Mouse (Mus musculus): ENCODE results near the gene Mboat1. TPM values are rescaled to one million over a fixed set of nuclear protein-coding genes. Genes with fewer than 3 reads are reported as not detected.
A peak's percentile ranks its signal among the peaks of the same experiment; 100 is the strongest.

Gene Mboat1
- 1 to 10 TPM; 4.4 to 5.5 TPM for total RNA-seq (2021)
- long read RNA-seq, experiment 1, transcript Mboat1-201 (13 exons, 2,905 nt), result major isoform, 5 of 5 reads
- long read RNA-seq, experiment 1, partial matches to known transcripts, result 0 of 5 reads
- long read RNA-seq, experiment 1, other reads (novel, unspliced or antisense), result 0 of 5 reads
- long read RNA-seq, experiment 2, transcript Mboat1-201 (13 exons, 2,905 nt), result major isoform, 7 of 9 reads
- long read RNA-seq, experiment 2, partial matches to known transcripts, result 0 of 9 reads
- long read RNA-seq, experiment 2, other reads (novel, unspliced or antisense), result 2 of 9 reads

DNA sequence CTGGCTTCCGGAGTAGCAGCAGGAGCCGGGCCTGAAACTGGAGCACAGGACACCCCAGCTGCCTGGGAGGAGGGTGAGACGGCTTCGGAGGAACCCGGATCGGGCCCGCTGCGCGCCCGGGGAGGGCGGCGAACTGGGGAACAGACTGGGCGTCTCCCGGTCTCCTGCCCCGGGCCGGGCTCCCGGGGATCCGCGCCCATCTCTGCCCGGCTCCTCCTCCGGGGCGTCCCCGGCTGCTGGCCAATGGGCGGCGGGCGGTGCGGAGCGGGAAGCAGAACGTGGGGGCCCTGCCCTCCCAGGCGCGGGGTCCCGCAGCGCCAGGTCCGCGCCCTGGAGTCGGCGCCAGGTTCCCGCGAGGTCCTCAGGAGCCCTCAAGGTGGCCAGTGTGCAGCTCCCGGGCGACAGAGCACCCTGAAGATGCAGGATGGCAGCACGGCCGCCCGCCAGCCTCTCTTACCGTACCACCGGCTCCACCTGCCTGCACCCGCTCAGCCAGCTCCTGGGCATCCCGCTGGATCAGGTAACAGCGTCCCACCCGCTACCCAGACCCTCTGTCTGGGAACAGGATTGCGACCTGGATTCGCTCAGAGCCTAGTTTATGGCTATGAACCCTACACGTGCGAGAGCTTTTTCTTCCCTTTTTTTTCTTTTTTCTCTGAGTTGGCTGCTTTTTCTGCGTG, at the start of gene Mboat1:
Gene Mboat1, plus strand, starts transcription at position 247 of the 680 bp plus-strand sequence.
- DNase-seq, result peak; percentile 90

DNA sequence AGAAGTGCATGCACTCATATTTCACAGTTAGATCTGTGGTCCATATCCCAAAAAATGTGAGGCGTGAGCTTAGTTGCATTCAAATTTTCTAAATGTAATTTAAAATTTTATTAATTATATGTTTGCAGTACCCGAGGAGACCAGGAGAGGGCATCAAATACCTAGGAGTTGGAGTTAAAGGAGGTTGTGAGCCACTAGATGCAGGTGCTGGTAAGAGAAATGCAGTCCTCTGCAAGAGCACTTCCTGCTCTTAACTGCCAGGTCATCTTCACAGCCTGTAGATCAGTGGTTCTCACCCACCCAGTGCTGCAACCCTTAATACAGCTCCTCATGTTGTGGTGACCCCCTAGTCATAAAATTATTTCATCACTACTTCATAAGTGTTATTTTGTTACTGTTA, 43.2 kb upstream of the Mboat1 start:
- peak; percentile 18 for DNase-seq

DNA sequence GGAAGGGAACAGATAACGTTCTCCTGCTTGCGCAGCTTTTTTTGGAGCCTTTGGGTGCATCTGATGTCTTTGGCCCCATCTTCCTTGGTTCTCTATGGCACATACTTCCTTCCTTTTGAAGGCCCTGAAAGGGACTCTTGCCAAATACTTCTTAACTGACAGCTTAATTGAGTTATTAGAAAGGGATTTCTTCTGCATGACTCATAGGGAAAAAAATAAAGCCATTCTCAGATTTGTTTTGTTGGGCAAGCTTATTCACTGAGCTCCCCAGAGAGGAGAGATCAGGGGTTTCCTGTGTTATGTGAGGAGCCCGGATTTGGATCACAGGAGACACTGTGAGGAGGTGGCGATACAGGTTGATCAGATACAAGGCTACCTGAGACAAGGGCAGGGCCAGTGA, 40.4 kb upstream of the Mboat1 start:
- no peak for DNase-seq

DNA sequence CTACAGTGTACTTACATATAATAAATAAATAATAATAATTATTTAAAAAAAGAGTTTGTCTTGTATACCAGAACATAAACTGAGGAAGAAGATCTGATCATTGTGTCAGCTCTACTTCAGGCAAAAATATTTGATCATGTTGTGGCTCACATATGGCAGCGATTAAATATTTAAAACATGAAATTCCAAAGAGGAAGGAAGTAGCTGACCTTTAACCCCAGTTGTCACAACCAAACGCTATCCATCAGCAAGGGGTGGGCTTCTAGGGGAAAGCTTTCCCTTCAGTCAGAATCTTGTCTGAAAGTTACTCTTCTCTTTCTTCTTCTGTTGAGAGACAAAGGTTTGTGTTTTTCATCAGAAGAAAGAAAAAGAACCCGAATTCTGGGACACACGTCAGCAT, 39.8 kb upstream of the Mboat1 start:
- DNase-seq, result no peak

DNA sequence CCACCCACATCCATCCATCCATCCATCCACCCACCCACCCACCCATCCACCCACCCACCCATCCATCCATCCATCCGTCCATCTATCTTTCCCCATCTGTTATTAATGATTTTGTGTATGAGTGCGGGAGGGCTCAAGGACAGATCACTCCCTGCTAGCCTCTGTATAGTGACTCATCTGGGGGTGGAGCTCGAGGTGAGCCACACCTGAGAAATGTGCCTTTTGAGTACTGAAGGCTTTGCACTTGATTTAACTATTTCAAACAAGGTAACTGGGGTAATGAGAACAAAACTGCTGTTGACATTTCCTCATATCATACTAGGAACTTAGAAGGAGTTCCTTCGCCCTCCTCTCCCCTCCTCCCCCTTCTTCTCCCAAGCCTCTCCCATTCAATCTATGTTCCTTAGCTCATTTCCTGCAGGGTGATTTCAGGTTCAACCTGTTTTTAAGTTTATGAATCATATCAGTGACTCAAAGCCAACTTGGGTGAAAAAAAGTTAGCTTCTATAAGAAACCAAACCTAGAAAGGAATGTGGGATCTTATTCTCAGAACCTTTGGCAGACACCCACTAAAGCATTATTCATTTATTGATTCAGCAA, 27.2 kb upstream of the Mboat1 start:
- DNase-seq, result no peak

DNA sequence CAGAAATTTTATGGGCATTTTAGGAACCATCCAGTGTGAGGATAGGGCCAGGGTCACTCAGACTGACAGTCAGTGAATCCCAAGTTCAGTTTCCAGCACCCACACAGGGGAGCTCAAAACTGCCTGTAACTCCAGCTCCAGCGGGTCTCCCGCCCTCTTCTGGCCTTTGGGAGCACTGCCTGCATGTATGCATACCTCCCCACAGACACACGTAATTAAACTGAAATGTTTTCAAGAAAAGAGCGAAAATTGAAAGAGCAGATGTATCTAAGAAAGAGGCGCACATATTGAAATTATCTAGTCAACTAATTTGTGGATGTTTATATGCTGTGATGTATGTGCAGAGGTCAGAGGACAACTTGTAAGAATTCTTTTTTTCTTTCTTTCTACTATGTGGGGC, 20.5 kb upstream of the Mboat1 start:
- DNase-seq, result no peak

DNA sequence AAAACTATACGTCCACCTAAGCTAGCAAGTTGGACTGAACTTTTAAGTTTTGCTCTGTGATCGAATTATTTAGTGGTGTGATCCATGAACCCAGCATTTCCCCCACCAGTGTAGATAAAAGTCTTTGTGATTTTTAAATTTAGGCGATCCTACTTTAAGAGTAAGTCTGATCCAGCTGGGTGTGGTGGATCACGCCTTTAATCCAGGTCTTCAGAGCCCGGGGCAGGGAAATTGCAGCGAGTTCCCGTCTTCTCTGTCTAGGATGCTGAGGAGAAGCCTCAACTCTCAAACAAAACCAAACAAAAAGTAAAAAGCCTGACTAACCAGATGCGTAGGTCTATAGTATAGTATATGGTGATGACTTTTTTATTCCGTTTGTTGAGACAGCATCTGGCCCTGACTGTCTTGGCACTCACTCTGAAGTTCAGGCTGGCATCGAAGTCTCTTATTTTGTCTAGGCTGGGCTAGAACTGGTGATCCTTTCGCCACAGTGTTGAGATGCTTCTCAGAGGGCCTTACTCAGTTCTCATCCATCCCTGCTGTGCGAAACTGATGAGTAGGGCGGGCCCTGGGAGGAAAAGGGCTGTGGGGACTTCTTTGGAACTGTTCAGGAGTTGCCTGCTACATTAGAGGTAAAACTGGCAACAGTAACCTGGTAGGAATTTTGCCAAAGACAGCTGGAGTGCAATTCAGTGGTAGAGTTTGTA, 787 bp downstream of the Mboat1 start:
- no peak for DNase-seq

DNA sequence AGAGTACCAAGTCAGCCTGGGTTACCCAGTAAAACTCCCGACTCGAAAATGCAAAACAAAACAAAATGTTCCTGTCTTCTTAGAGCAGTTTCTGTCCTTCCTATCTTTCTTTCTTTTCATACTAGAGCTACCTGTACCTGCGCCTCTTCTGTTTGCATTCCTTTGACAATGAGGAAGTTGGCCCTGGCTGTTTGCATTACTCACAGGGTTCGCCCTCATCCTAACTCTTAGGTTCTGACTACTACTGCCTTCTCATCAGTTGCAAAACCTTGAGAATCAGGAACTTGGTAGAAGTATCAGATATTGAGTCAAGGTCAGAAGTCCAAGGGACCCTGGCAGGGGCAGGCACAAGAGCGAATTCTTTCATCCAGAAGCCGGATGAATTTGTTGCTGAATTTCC, 1.7 kb downstream of the Mboat1 start:
- no peak for DNase-seq

DNA sequence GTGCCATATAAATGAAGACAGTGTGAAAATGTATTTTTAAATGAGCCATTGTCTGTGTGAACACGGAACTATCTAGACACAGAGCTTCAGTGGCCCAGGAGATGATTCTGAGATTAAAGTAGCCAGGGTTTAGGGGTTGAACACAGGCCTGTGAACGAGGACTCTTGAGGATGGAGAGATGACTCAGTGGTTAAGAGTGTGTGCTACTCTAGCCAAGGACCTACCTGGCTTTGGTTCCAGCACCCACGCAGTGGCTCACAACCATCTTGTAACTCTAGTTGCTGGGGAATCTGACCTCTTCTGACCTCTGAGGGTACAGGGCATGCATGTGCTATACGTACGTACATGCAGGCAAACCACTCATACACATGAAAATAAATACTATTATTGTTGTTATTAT, 3.9 kb downstream of the Mboat1 start:
- DNase-seq, result no peak

DNA sequence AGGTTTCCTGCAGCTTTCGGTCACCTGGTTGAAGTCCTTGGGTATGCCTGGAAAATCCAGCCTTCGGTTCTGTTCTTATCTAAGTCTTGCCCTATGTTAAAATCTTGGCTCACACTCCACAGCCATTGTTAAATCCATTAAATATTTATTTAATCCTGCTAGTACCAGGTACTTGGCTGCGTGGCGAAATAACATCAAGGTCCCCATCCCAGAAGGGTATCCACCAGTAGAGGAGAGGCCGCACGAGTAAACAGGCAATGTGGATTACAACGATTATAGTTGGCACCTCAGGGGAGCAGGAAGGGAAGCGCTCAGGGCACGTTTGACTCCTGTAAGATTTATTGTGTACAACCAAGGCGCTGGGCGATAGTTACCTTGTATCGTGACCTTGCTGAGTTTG, 4.4 kb downstream of the Mboat1 start:
- no peak for DNase-seq

DNA sequence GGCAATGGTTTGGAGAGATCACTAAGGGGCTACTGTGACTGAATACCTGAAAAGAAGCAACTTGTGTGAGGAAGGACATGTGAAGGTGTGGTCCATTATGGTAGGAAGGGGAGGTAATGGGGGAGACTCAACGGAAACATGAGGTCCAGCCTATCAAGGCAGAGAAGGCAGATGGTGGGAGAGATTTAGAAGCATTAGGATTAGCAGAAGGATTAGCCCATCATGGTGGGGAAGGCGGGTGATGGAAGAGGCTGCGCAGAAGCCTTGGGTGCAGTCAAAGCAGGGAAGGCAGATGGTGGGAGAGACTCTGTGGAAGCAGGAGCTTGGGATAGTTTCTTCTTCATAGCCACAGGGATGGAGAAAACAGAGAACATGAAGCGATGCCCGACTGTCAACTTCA, 5.7 kb downstream of the Mboat1 start:
- no peak for DNase-seq

DNA sequence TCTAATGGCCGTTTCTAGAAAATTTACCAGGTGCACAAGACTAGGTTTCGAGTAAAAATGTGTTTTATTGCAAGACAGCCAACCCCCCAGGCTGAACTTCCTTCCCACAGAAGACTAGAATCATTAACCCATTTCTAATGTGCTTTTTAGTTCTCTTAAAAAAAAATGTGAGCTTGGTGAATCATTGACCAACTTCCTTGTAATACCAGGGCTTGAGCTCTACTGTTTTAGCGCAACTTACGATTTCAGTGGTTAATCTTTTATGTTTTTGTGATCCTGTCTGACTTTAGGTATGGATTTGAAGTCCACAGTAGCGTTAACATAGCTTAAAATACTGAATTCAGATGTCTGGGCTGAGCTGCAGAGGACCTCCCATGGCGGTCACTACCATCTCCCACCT, 10.2 kb downstream of the Mboat1 start:
- no peak for DNase-seq

DNA sequence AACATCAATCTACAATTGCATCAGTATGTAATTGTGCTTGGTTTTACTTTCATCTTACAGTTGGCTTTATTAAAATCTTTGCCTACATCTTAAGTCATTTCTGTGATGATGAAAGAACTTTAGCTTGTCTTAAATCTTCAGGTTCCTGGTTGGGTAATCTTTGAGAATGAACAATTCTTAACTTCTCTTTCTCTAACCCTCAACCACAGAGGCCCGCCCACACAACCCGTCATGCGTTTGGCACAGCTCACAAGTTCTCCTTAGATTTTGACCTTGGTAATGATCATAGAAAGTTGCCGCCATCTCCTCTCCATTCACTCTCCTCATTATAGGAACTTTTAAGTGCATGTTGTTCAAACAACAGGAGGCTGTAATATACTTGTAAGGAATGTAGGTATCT, 18.0 kb downstream of the Mboat1 start:
- peak; percentile 36 for DNase-seq

DNA sequence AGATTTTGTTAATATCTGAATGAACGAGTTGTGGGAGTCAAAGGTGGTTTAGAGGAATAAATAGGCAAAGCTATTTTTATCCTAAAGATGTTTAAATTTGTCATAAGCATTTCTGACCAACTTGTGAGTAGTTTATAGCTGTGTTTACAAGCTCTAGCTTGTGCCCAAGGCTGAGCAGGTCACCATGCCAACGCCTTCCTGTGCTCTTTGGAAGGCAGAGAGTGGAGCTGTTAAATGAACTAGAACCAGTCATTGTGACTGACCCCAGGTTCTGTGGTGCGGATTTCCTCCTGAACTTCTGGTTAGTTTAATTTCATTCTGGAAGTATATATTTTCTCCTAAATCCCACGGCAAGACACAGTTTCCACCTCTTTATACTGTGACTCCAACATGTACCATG, 23.3 kb downstream of the Mboat1 start:
- DNase-seq, result no peak

DNA sequence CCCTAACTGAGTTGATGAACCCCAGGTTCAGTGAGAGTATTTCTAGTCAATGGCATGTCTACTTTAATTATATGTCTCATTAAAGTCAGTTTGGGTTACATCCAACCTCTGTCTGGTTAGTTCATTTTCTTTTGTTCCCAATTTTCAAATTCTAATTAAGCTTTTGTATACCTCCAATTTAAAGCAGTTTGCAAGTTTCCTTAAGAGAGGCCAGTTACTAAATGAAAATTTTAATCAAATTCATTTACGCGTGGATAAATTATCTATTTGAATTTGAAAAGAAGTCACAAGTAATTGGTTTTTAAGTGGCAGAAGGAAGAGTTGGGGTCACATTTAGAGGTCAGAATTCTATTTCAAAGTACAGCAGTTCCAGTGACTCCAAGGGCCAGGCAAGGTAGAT, 27.2 kb downstream of the Mboat1 start:
- DNase-seq, result no peak

DNA sequence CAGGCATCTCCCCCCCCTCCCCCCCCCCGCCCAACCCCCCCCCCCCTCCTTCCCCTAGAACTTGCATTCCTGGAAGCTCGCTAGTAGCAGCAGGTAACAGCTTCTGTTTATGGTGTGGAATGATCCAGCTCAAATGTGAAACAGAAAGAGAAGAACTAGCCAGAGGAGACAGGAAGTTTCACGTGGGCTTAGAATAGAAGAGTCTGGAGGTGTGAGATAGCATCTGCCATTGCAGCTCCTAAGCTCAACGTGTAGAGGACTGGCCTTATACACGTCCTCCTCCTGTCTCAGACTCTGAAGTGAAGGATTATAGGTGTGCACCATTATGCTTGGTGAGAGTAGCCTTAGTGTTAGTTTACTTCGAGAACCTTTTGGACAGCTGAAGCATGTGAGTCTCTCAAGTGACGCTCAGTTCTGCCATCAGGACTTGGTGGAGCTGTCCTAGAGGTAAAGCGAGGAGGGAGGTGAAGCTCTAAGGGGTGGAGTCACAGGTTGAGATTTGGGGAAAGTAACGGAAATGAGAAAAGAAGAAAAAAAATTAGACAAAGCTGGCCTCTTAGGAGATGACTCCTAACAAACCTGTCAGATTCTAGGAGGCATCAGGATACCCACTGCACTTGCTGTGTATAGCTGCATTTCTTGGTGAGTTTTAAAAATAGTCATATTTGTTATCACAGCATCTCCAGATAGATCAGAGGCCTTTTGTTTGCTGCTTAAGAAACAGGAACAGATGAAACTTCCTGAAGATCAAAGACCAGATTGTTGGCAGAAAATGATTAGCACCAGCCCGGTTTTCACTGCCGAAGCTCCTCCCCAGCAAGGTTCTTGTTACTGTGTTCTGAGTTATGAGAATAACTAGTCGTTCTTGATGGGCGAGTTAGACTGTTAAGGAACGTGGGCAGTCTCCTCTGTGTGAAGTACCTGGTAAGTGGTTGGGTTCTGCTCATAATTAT, 30.1 kb downstream of the Mboat1 start:
- DNase-seq, result no peak

DNA sequence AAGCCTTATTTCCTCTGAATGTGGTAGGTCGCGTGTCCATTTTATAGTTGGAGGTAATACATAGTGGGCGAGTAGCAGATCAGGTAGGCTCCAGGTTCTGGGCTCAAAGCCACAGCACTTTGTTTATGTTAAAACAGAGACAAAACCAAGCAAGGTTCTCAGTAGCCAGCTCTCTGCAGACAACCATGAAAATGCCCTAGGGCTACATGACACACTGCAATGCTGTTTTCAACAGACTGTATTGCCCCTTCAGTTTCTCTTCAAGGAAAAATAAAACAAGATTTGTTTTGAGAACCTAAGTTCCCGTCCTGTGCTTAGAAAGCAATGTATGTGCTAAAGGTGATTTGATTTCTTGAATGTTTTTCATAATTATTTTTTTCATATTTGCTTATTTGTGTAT, 31.2 kb downstream of the Mboat1 start:
- DNase-seq, result no peak

DNA sequence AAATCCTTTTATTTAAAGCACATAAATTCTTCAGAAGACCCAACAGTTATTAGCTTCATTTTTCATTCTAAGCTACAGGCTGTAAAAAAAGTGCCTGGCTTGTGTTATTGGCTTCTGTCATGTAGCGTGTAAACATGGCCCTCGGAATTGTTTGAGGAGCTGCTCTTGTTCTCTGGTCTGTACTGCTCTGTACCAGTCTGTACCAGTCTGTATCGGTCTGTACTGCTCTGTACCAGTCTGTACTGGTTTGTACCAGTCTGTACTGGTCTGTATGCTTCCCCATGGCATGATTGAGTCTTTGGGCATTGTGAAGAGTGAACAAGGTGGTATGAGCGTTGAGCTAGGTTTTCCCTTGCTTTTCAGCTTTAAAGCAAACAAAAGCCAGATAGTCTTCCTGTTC, 32.5 kb downstream of the Mboat1 start:
- DNase-seq, result no peak

DNA sequence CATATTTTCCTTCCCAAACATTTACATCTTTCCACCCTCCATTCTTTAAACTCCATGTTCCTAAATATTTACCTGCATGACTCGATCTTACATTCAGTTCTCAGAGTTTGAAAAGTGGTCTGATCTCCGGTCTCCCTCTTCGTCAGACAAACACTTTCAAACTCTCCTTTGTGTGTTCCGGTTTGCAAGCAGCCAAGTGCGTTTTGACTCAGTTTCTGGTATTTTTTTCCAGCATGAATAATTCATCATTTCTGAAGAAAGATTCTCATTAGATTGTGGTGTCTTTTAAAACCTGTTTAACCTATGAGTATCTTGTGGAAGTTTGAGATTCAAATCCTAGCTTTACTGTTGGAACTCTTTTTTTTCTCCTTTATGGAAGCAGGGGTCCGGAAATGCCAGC, 33.8 kb downstream of the Mboat1 start:
- DNase-seq, result no peak

DNA sequence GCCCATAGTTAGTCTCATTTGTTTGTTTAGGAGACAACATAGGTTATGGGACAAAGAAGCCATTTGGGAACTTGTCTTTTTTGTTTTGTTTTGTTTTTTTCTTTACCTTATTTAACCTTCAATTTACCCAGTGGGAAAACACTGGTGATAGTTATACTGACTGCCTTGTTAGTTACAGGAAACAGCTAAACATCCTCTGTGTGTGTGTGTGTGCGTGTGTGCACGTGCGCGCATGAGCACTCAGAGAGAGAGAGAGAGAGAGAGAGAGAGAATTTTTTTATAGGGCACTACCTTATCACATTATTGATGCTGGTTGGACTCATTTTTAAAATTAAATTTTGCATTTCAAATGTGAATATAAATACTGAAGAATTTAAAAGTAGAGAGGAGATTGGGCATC, 38.3 kb downstream of the Mboat1 start:
- no peak for DNase-seq

DNA sequence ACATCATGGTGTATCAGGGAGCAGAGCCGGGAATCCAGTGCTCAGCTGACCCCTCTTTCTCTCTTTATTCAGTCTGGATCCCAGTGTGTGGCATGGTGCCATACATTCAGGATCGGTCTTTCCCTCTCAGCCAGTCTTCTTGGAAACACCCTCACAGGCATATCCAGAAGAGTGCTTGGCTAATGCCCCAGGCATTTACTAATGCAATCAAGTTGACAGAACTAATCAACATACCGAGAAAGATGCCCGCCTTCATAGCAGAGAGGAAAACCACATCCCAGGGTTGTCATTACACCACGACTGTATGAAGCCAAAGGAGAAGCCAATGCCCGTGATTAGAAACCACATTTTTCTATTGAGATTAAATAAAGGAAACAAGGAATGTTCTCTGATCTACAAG, 41.1 kb downstream of the Mboat1 start:
- DNase-seq, result no peak

DNA sequence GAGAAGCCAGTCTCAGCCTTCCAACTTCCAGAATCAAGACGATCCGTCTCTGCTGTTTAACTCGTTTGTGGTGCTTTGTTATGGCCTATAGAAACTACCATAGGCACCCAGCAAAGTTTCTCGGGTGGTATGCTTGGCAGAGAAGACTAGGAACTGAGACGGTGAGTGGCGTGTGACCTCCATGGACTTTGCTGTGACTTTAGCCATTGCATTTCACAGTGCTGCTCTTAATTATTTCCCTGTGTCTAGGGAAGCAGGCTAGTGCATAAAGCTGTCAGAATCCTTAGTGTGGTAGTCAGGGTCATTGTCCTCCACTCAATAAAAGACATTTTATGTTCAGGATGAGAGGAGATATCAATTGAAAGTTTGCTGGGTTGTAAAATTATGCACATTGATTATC, 49.3 kb downstream of the Mboat1 start:
- DNase-seq, result no peak

Measured in adrenal gland, postnatal 10 days (tissue).